Mouse (Mus musculus) forebrain, embryonic 10.5 days (tissue): ENCODE data around the gene Zfp618. TPM values are rescaled to one million over a fixed set of nuclear protein-coding genes. Genes with fewer than 3 reads are reported as not detected.

Experiments
- DNase-seq: peaks from one replicate; pipeline ENCODE4 v3.0.0-alpha.2; 2017; ENCODE audit warnings: low spot score; ENCODE audit errors: extremely low spot score
- H3K27ac ChIP-seq: fragments of 300-500 bp; sonication (generic); 2 replicates; pipeline ENCODE4 v1.5.1; 2016; ENCODE audit warnings: mild to moderate bottlenecking
- H3K27me3 ChIP-seq: fragments of 300-500 bp; sonication (generic); 2 replicates; pipeline ENCODE4 v1.6.1; 2016; ENCODE audit warnings: mild to moderate bottlenecking; ENCODE audit not compliant: poor library complexity, severe bottlenecking
- H3K36me3 ChIP-seq: fragments of 300-500 bp; sonication (generic); replicated peaks from 2 replicates; pipeline ENCODE4 v1.6.1; 2016; ENCODE audit warnings: mild to moderate bottlenecking, moderate library complexity
- H3K4me1 ChIP-seq: fragments of 300-500 bp; sonication (generic); 2 replicates; pipeline ENCODE4 v1.6.1; 2016
- H3K4me3 ChIP-seq: fragments of 300-500 bp; sonication (generic); 2 replicates; pipeline ENCODE4 v1.5.1; 2016; ENCODE audit warnings: mild to moderate bottlenecking, moderate library complexity
- H3K9me3 ChIP-seq: fragments of 300-500 bp; sonication (generic); 2 replicates; pipeline ENCODE4 v1.6.1; 2016; ENCODE audit warnings: mild to moderate bottlenecking, moderate library complexity
- WGBS: fragments of 180-500 bp; shearing (Covaris S2); methylation state at CpG from one replicate; pipeline ENCODE4 v1.1.7; 2016; 5-methylcytosine and 5-hydroxymethylcytosine counted together
- polyA plus RNA-seq: library from polyadenylated mRNA; unstranded; fragments of >200 nt; fragmentation: Nextera tagmentation; extraction: Ambion mirVana; gene quantifications from 2 replicates; pipeline ENCODE4 v1.2.1, GENCODE M21; 2016

Zfp618 gene
- polyA plus RNA-seq, 1 experiment from 2014 or later, result 21.4 TPM

GRCm38 (mm10) chr4:63156726-63157634 is 191.6 kb downstream of the Zfp618 start:
- no peak for DNase-seq
- 77% methylated on average over 8 of the region's 8 CpGs for WGBS

GRCm38 (mm10) chr4:63158192-63158591 is 192.8 kb downstream of the Zfp618 start:
- H3K27ac ChIP-seq, result no peak overlapping the region
- DNase-seq, result no peak
- no peaks in the 10 kb centered on the region for H3K4me1 ChIP-seq
- H3K27me3 ChIP-seq, result no peaks in the 10 kb centered on the region
- no peak overlapping the region for H3K4me3 ChIP-seq
- H3K9me3 ChIP-seq, result no peaks in the 10 kb centered on the region
- no peaks in the 10 kb centered on the region for H3K36me3 ChIP-seq
- WGBS, result 85% methylated on average over 7 of the region's 7 CpGs

More at GRCm38 (mm10) chr4:63156726-63157634, 191.6 kb downstream of the Zfp618 start:
- H3K9me3 ChIP-seq, result no peaks in the 10 kb centered on the region
- no peak overlapping the region for H3K27ac ChIP-seq
- no peaks in the 10 kb centered on the region for H3K27me3 ChIP-seq
- H3K4me1 ChIP-seq, result no peaks in the 10 kb centered on the region
- no peaks in the 10 kb centered on the region for H3K36me3 ChIP-seq
- no peak overlapping the region for H3K4me3 ChIP-seq

- Histone ChIP-seq H3K27me3 (no peaks in the 10 kb centered on the region), H3K9me3 (no peaks in the 10 kb centered on the region), H3K36me3 (no peaks in the 10 kb centered on the region), H3K27ac (0 out of 2 replicates have a peak overlapping the region, but pooled peaks have one; percentile 40), H3K4me3 (no peak overlapping the region), H3K4me1 (no peaks in the 10 kb centered on the region)
- DNase-seq, result peak; percentile 80
- 18% methylated on average over 5 of the region's 5 CpGs for WGBS
These were observed 193.7 kb downstream of the Zfp618 start for GRCm38 (mm10) chr4:63158961-63159592.

- Histone ChIP-seq H3K27ac (no peak overlapping the region), H3K4me3 (no peak overlapping the region), H3K27me3 (peaks cover 7% of the 10 kb centered on the region), H3K9me3 (no peaks in the 10 kb centered on the region), H3K36me3 (no peaks in the 10 kb centered on the region), H3K4me1 (no peaks in the 10 kb centered on the region)
- 92% methylated on average over 4 of the region's 4 CpGs for WGBS
- no peak for DNase-seq
These were observed 200.3 kb downstream of the Zfp618 start for GRCm38 (mm10) chr4:63165636-63166035.

GRCm38 (mm10) chr4:63166323-63166722 is 200.9 kb downstream of the Zfp618 start:
- H3K9me3 ChIP-seq, result no peaks in the 10 kb centered on the region
- WGBS, result 89% methylated on average over 5 of the region's 5 CpGs

GRCm38 (mm10) chr4:63170061-63170460 is 204.7 kb downstream of the Zfp618 start:
- no peak overlapping the region for H3K4me3 ChIP-seq
- H3K27me3 ChIP-seq, result peaks cover 29% of the 10 kb centered on the region
- no peaks in the 10 kb centered on the region for H3K36me3 ChIP-seq
- H3K4me1 ChIP-seq, result no peaks in the 10 kb centered on the region
- DNase-seq, result no peak
- 86% methylated on average over 4 of the region's 4 CpGs for WGBS
- no peak overlapping the region for H3K27ac ChIP-seq
- no peaks in the 10 kb centered on the region for H3K9me3 ChIP-seq

More at GRCm38 (mm10) chr4:63166323-63166722, 200.9 kb downstream of the Zfp618 start:
- DNase-seq, result no peak
- no peak overlapping the region for H3K4me3 ChIP-seq
- H3K36me3 ChIP-seq, result no peaks in the 10 kb centered on the region
- H3K4me1 ChIP-seq, result no peaks in the 10 kb centered on the region
- H3K27ac ChIP-seq, result no peak overlapping the region
- peaks cover 14% of the 10 kb centered on the region for H3K27me3 ChIP-seq

GRCm38 (mm10) chr4:63171122-63171521 is 205.7 kb downstream of the Zfp618 start:
- WGBS, result 64% methylated on average over 24 of the region's 24 CpGs
- Histone ChIP-seq H3K4me3 (no peak overlapping the region), H3K27ac (no peak overlapping the region), H3K9me3 (no peaks in the 10 kb centered on the region), H3K27me3 (peaks cover 29% of the 10 kb centered on the region), H3K36me3 (no peaks in the 10 kb centered on the region), H3K4me1 (no peaks in the 10 kb centered on the region)
- no peak for DNase-seq

GRCm38 (mm10) chr4:63171969-63172685 is 206.8 kb downstream of the Zfp618 start, which contains the start of gene Kif12:
Gene Kif12 (minus strand): TSS chr4:63172131.
- Histone ChIP-seq H3K4me3 (no peak within 1 kb of the TSS), H3K27ac (no peak within 1 kb of the TSS), H3K27me3 (peaks cover 29% of the 10 kb centered on the region), H3K4me1 (no peaks in the 10 kb centered on the region), H3K36me3 (no peaks in the 10 kb centered on the region), H3K9me3 (no peaks in the 10 kb centered on the region)
- 90% methylated on average over 4 of the region's 4 CpGs for WGBS
- no peak for DNase-seq

GRCm38 (mm10) chr4:63181556-63181955 is 216.2 kb downstream of the Zfp618 start:
- H3K4me1 ChIP-seq, result peaks cover 6% of the 10 kb centered on the region
- no peak overlapping the region for H3K27ac ChIP-seq
- H3K27me3 ChIP-seq, result no peaks in the 10 kb centered on the region
- no peak overlapping the region for H3K4me3 ChIP-seq
- H3K9me3 ChIP-seq, result no peaks in the 10 kb centered on the region
- no peaks in the 10 kb centered on the region for H3K36me3 ChIP-seq
- peak; percentile 47 for DNase-seq
- WGBS, result 13% methylated on average over 5 of the region's 5 CpGs

- H3K27ac ChIP-seq, result peak overlapping the region; percentile 57
- no peak overlapping the region for H3K4me3 ChIP-seq
- peaks cover 17% of the 10 kb centered on the region for H3K4me1 ChIP-seq
- H3K36me3 ChIP-seq, result no peaks in the 10 kb centered on the region
- WGBS, result 67% methylated on average over 21 of the region's 21 CpGs
- no peaks in the 10 kb centered on the region for H3K27me3 ChIP-seq
- DNase-seq, result peak; percentile 19
- no peaks in the 10 kb centered on the region for H3K9me3 ChIP-seq
These were observed 221.0 kb downstream of the Zfp618 start for GRCm38 (mm10) chr4:63186281-63186870.
